Mouse (Mus musculus) kidney, postnatal 0 days (tissue): ENCODE data around the gene Capn3. TPM values are rescaled to one million over a fixed set of nuclear protein-coding genes. Genes with fewer than 3 reads are reported as not detected.
A peak's percentile ranks its signal among the peaks of the same experiment; 100 is the strongest.

ENCODE experiments used
- ATAC-seq: fragments of 200-750 bp; cut with Nextera tagmentation; replicated peaks from 2 replicates; pipeline ENCODE4 v1.8.0; 2017; ENCODE audit warnings: low read depth, moderate number of reproducible peaks, moderate TSS enrichment, moderate library complexity; ENCODE audit not compliant: low FRiP score
- DNase-seq: peaks from one replicate; pipeline ENCODE4 v3.0.0-alpha.2; 2016; ENCODE audit warnings: low spot score
- H3K27ac ChIP-seq: fragments of 300-500 bp; sonication (generic); 2 replicates; pipeline ENCODE4 v1.5.1; 2014; ENCODE audit warnings: mild to moderate bottlenecking
- H3K27me3 ChIP-seq: fragments of 300-500 bp; sonication (generic); 2 replicates; pipeline ENCODE4 v1.6.1; 2014; ENCODE audit warnings: low read length, mixed read lengths; ENCODE audit not compliant: insufficient read depth
- H3K36me3 ChIP-seq: fragments of 300-500 bp; sonication (generic); 2 replicates; pipeline ENCODE4 v1.6.1; 2014; ENCODE audit warnings: low read length, mixed read lengths; ENCODE audit not compliant: insufficient read depth
- H3K4me1 ChIP-seq: fragments of 300-500 bp; sonication (generic); replicated peaks from 2 replicates; pipeline ENCODE4 v1.6.1; 2014; ENCODE audit warnings: antibody characterized with exemption, low read length, mixed read lengths; ENCODE audit not compliant: insufficient read depth
- H3K4me2 ChIP-seq: fragments of 300-500 bp; sonication (generic); 2 replicates; pipeline ENCODE4 v1.6.1; 2014; ENCODE audit warnings: mild to moderate bottlenecking, low read length, moderate library complexity, mixed read lengths
- H3K4me3 ChIP-seq: fragments of 300-500 bp; sonication (generic); replicated peaks from 2 replicates; pipeline ENCODE4 v1.5.1; 2014; ENCODE audit warnings: low read depth, low read length
- H3K9ac ChIP-seq: fragments of 300-500 bp; sonication (generic); 2 replicates; pipeline ENCODE4 v1.6.1; 2014; ENCODE audit warnings: low read depth, low read length
- H3K9me3 ChIP-seq: fragments of 300-500 bp; sonication (generic); replicated peaks from 2 replicates; pipeline ENCODE4 v1.6.1; 2016; ENCODE audit warnings: low read length, inconsistent platforms, mixed read lengths
- CTCF ChIP-seq: IDR thresholded peaks from 2 replicates; pipeline ENCODE4 v1.5.1; 2016; ENCODE audit warnings: antibody characterized with exemption, low read depth, mild to moderate bottlenecking, moderate library complexity
- WGBS: fragments of 180-500 bp; shearing (Covaris S2); extraction: QIAGEN DNeasy Blood & Tissue Kit; methylation state at CpG from one replicate; pipeline ENCODE4 v1.1.7; 2014; 5-methylcytosine and 5-hydroxymethylcytosine counted together
- polyA plus RNA-seq: library from polyadenylated mRNA; unstranded; fragments of >200 nt; fragmentation: Nextera tagmentation; extraction: Ambion mirVana; gene quantifications from 2 replicates; pipeline ENCODE4 v1.2.1, GENCODE M21; 2015

The Capn3 gene
- polyA plus RNA-seq, 1 experiment from 2014 or later = 1.6 TPM

DNA sequence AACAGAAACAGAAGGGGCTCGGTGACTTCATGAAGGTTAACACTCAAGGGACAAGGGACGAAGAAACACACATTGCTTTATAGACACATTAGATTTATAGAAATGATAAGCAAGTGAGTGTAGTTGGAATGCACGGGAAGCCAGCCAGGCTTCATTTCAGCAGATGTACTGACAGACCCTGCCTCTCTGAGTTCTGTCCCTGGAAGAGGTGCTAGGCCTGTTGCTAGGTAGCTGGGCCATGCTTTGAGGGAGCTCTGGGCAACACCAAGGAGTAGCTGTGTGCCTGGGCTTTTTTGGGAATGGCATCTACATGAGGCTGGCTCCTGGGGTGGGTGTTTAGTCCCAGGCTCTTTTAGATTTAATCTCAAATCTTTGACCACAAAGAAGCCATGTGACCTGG, 40.7 kb downstream of the Capn3 start:
- 0 out of 2 replicates have a peak, but pooled peaks cover 4% of the 10 kb centered on the region for H3K4me1 ChIP-seq
- no peak overlapping the region for H3K4me2 ChIP-seq
- no peak overlapping the region for H3K4me3 ChIP-seq
- DNase-seq (no peak), ATAC-seq (no peak)
- no peak overlapping the region for H3K9ac ChIP-seq
- no peaks in the 10 kb centered on the region for H3K27me3 ChIP-seq
- no peak overlapping the region for H3K27ac ChIP-seq
- H3K36me3 ChIP-seq = no peaks in the 10 kb centered on the region
- WGBS = 48% methylated on average over 3 of the region's 3 CpGs
- TF ChIP-seq CTCF = no peak
- no peaks in the 10 kb centered on the region for H3K9me3 ChIP-seq

DNA sequence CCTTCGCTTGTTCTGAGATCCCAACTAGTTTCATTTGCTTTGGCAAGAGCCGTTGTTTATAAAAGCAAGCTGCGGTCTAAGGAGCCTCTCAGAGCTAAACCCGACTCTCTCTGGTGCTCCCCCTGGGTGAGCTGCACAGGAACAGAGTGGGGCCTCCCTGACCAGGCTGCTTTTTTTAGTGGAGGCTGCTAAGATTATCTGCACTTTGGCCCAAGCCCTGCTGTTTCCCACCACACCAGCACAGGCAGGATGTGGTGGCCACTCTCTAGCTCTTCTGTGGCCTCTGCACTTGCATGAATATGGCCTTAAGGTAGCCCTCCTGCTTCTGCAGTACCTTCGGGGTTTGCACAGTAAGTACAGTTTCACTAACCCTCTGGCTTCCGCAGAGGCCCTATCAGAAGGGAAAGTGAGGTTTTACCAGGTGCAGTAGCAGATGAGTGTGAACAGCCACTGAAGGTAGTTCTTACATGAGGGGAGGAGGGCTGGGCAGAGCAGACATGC, 44.2 kb downstream of the Capn3 start:
- no peaks in the 10 kb centered on the region for H3K9me3 ChIP-seq
- 49% methylated on average over 6 of the region's 6 CpGs for WGBS
- H3K4me3 ChIP-seq = no peak overlapping the region
- H3K4me2 ChIP-seq = no peak overlapping the region
- ATAC-seq (no peak), DNase-seq (peak; percentile 20)
- H3K27me3 ChIP-seq = no peaks in the 10 kb centered on the region
- H3K27ac ChIP-seq = no peak overlapping the region
- no peak for TF ChIP-seq CTCF
- H3K9ac ChIP-seq = no peak overlapping the region
- 0 out of 2 replicates have a peak, but pooled peaks cover 4% of the 10 kb centered on the region for H3K4me1 ChIP-seq
- H3K36me3 ChIP-seq = no peaks in the 10 kb centered on the region

DNA sequence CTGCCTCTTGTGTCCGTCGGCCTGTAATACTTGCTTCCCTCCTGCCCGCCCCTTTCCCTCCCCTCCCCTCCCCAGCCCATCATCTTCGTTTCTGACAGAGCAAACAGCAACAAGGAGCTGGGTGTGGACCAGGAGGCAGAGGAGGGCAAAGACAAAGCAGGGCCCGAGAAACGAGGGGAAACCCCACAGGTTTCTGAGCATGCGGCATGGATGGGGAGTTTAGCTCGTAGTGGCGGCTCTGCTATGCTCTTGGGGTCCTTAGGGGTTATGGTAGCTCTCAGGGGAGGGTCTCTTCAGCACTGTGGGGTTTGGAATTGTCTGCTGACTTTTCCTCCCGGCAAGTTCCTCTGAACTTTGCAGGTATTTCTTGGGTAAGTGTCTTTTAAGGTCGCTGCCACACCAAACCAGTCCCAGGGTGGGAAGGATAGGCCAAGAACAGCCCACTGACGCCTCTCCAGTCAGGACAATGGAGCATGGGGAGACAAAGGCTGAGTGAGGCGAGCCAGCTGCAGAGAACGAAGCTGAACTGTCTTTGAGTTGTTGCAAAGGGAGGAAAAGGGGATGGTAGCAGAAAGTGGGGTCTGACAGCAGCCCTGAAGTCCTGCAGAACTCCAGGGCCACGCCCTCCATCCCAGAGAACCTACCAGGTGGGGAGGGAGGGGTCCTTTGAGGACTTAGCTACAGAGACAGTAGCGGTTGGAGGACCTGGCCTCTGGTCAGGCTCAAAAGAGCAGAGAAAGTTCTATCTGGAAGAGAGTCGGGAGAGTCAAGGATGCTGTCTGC, 45.5 kb downstream of the Capn3 start:
- Histone ChIP-seq H3K4me1 (0 out of 2 replicates have a peak, but pooled peaks cover 4% of the 10 kb centered on the region), H3K9ac (no peak overlapping the region), H3K9me3 (no peaks in the 10 kb centered on the region), H3K36me3 (peaks cover 7% of the 10 kb centered on the region; the same call in 1 of the 2 replicates), H3K4me2 (no peak overlapping the region), H3K4me3 (no peak overlapping the region), H3K27ac (no peak overlapping the region), H3K27me3 (no peaks in the 10 kb centered on the region)
- DNase-seq (no peak), ATAC-seq (no peak)
- TF ChIP-seq CTCF = no peak
- 44% methylated on average over 17 of the region's 17 CpGs for WGBS

DNA sequence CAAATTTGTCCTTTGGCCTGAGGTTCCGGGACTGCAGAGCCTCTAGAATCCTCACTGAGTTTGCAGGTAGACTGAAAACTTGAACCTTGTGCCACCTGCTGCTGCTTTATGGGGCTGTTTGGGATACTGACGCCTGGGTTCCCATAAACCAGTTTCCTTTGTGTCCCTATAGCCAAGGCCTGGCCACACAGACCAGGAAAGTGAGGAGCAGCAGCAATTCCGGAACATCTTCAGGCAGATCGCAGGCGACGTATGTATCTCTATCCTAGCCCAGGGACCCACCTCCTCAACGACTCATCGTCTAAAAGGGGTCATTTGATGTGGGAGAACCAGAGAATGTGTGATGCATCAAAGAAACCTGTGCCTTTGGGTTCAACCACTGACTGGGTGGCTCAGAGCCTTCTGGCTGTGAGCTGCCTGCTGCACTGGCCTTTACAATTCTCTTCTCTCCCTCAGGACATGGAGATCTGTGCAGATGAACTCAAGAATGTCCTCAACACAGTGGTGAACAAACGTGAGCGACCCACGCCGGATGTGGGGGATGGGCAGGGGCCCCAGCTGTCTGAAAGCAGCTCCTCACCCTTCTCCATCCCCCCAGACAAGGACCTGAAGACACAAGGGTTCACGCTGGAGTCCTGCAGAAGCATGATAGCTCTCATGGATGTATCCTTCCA, 46.2 kb downstream of the Capn3 start:
- Histone ChIP-seq H3K27me3 (no peaks in the 10 kb centered on the region), H3K9me3 (no peaks in the 10 kb centered on the region), H3K4me1 (0 out of 2 replicates have a peak, but pooled peaks cover 4% of the 10 kb centered on the region), H3K4me3 (no peak overlapping the region), H3K4me2 (no peak overlapping the region), H3K36me3 (peaks cover 7% of the 10 kb centered on the region; the same call in 1 of the 2 replicates), H3K27ac (no peak overlapping the region), H3K9ac (no peak overlapping the region)
- no peak for DNase-seq
- WGBS = 57% methylated on average over 13 of the region's 13 CpGs
- ATAC-seq = no peak
- TF ChIP-seq CTCF = no peak

DNA sequence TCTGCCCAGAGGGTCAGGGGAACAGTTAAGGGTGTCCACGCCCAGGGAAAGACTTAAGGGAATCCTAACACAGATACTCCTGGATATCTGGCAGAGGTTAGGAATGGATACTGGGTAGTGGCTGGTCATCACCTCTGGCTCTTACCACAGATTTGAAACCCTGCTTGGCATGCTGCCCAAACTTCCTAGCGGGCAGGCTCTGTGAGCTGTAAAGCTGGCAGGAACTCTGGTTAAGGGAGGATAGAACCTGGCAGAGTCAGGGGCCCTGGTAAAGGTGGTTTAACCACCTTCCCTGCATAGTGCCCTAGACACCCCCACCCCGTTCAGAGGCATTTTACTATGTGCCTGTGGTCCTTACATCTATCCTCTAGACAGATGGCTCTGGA, 46.8 kb downstream of the Capn3 start:
- ATAC-seq = no peak
- Histone ChIP-seq H3K27me3 (no peaks in the 10 kb centered on the region), H3K4me3 (no peak overlapping the region), H3K9me3 (no peaks in the 10 kb centered on the region), H3K9ac (no peak overlapping the region), H3K4me2 (no peak overlapping the region), H3K4me1 (0 out of 2 replicates have a peak, but pooled peaks cover 4% of the 10 kb centered on the region), H3K36me3 (peaks cover 7% of the 10 kb centered on the region; the same call in 1 of the 2 replicates), H3K27ac (no peak overlapping the region)
- 58% methylated on average over 3 of the region's 3 CpGs for WGBS
- DNase-seq = no peak
- TF ChIP-seq CTCF = no peak

DNA sequence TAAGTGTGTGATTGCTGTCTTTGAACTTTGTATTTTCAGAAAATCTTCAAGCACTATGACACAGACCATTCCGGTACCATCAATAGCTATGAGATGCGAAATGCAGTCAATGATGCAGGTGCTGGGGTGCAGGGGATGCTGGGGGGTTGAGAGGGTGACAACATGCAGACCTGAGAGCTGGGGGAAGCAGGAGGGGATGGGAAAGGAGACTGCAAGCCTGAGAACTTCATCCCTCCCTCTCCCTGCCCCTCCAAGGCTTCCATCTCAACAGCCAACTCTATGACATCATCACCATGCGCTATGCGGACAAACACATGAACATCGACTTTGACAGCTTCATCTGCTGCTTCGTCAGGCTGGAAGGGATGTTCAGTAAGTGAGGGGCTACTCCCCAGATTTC, 47.3 kb downstream of the Capn3 start:
- H3K27me3 ChIP-seq = no peaks in the 10 kb centered on the region
- no peak overlapping the region for H3K9ac ChIP-seq
- DNase-seq (no peak), ATAC-seq (no peak)
- 89% methylated on average over 6 of the region's 6 CpGs for WGBS
- no peak overlapping the region for H3K4me2 ChIP-seq
- H3K36me3 ChIP-seq = peaks cover 7% of the 10 kb centered on the region; the same call in 1 of the 2 replicates
- H3K4me3 ChIP-seq = no peak overlapping the region
- no peaks in the 10 kb centered on the region for H3K9me3 ChIP-seq
- H3K27ac ChIP-seq = no peak overlapping the region
- 0 out of 2 replicates have a peak, but pooled peaks cover 4% of the 10 kb centered on the region for H3K4me1 ChIP-seq
- TF ChIP-seq CTCF = no peak
